Mouse (Mus musculus): ENCODE measurements around the gene Cd79b.

GRCm38 (mm10) chr11:106276454-106276853, 38.1 kb downstream of the Cd79b start, which contains the start of gene Tcam1:
- TF ChIP-seq CTCF (IDR thresholded peaks at IDR 0.05; ENCODE audit: control insufficient read depth, insufficient read depth, low read length), result peak; percentile 92
- peak; percentile 60; the same call in 1 of the 2 replicates for TF ChIP-seq POLR2A (IDR thresholded peaks at IDR 0.05; ENCODE audit: borderline replicate concordance, control insufficient read depth, low read depth, low read length)
